Mouse (Mus musculus) thymus, postnatal 0 days (tissue): ENCODE measurements around the gene Galk1. TPM values are rescaled to one million over a fixed set of nuclear protein-coding genes. Genes with fewer than 3 reads are reported as not detected.
"Not testable (repeated sequence)": the region's sequence is repeated elsewhere in the genome, so short reads cannot be mapped to it uniquely, and the experiment has no call there.

Source experiments
- DNase-seq: peaks from one replicate; pipeline ENCODE4 v3.0.0-alpha.2; 2015; ENCODE audit warnings: low spot score
- polyA plus RNA-seq: library from polyadenylated mRNA; unstranded; fragments of >200 nt; fragmentation: Nextera tagmentation; extraction: Ambion mirVana; gene quantifications from 2 replicates; pipeline ENCODE4 v1.2.1, GENCODE M21; 2015

Gene Galk1
- polyA plus RNA-seq, 1 experiment from 2014 or later: 182 TPM

DNA sequence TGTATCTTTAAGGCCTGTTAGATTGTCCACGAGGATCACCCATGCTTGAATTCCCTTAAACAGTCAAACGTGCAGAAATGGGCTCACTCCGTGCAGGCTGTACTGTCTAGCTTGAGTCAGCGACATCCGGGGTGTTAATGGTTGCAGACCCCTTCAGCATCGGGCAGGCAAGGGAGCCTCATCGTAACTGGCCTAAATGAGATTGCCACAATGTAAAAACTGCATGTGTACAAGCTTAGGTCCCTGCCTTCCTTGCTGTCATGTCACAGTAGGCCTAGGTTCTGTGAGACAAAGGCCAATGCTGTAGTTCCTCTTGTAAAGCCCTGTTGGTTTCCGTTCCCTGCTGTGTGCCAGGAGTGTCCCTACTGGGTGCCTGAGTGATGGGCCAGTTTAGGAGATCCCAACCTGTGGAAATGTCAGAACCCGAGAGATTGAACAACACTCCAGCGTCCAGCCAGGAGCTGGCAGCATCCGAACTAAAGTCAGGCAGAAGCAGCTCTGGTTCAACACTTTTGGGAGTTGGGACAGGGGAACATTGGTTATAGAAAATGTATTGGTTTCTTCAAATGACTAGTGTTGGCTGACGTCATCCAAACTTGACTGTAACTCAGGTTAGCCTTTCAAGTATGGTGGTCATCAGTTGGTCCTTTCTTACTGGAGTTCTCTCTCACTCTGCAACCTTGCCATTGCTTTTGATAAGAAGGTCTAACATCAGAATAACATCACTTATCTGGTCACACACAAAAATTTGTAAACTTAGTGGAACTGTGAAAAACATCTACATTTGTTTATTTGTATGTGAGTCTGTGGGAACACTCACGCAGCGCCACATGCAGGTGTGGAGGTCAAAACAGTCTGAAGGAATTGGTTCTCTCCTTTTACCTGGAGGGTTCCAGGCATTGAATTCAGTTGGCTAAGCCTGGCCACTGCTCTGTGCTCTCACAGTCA, 18.7 kb upstream of the Galk1 start:
- DNase-seq: no peak

DNA sequence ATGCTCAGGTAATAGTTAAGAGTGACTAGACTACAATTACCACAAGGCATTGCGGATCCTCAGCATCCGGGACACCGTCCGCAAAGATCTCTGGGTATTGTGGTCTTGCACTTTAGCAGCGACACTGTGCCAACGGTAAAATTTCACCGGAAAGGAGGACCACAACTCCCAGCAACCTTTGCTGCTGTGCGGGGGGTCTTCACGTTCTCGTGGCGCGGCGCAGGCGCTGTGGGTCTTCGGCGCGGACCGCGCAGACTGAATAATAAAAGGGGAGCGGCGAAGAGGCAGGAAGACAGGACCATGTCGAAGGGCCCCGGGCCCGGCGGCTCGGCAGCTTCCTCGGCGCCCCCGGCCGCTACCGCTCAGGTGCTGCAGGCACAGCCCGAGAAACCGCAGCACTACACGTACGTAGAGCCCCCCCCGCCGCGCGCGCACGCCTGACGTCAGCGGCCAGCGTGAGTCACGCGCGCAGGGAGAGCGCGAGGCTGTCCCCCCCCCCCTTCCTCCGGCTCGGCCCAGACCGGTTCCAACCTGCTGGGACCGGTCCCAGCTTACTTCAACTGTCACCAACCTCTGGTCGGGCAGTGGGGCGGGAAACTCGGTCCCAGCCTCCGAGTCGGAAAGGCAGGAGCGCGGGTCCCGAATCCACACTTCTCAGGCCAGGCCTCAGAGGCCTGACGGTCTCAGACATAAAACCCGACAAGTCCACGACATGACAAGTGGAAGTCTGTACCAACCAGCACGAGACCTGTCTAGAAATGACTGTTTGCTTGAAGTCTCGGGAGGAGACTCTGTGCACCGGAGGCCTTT, 17.8 kb upstream of the Galk1 start, which contains the start of gene Unk:
Gene Unk (plus strand): TSS at position 235 of the 810 bp plus-strand sequence.
- peak; percentile 99 for DNase-seq

DNA sequence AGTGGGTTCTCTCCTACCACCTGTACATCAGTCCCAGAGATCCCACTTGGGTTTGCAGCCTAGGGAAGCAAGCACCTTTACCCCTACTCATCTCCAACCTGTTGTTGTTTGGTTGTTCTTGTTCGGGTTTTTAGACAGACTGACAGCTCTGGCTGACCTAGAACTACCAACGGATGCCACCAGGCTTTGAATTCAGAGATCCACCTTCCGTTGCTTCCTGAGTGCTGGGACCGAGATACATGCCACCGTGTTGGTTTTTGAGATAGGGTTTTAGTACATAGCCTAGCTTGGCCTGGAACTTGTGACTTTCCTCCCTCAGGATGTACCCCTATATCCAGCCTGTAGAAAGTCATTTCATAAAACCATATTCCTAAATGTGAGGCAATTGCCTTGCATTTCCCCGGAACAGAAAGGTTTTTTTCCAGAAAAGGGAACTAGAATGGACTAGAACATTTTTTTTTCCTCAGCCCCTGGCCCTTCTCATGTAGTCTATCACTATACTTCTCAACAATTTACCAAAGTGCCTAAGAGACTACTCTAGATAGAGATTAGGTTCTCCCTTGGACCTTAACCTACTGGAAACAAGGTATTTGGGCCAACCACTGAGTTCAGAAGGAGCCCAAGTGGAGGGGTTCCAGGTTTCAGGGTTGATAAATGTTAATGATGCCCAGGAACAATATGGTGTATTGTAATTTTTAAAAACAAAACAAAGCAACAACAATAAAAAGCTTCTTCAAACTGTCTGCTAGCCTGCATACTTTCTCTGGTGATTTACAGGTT, 16.8 kb upstream of the Galk1 start:
- DNase-seq: no peak

DNA sequence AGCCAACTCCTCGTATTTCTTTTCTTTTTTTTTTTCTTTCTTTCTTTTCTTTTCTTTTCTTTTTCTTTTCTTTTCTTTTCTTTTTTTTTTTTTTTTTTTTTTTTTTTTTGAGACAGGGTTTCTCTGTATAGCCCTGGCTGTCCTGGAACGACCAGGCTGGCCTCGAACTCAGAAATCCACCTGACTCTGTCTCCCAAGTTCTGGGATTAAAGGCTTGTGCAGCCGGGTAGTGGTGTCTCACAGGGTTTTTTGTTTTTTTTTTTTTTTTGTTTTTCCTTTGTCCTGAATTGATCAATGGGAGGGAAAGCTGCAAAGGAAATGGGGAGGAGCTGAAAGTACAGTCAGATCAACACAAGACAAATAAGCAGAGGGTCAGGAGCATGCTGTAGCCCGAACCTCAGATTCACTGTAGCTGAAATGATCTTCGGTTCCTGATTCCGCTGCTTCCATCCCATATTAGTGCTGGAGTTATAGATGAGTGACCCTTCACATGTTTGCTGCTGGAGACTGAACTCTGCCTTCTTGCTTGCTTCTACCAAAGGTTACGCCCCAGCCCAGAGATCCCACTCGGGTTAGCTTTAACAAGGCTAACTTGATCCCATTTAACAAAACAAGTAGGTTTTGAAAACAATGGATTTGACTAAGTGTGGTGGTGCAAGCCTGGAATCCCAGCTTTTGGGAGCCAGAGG, 15.8 kb upstream of the Galk1 start:
- DNase-seq: no peak

DNA sequence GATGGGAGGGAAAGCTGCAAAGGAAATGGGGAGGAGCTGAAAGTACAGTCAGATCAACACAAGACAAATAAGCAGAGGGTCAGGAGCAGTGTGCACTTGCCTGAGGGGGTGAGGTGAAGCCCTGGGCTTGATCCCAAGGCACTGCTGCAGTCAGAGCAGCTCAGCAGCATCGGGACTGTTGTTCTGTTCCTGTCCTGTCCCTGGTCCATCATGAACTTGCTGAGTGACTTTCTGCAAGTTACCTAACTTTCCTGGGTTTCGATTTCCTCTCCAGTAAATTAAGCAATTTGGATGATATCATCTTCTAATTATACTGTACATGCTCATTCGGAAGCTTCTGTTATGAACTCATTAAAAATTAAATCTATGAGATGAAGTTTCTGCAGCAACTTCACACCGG, 15.2 kb upstream of the Galk1 start, which contains the start of gene H3f3b:
Gene H3f3b (minus strand): TSS at position 207 of the 400 bp plus-strand sequence.
- no peak for DNase-seq

DNA sequence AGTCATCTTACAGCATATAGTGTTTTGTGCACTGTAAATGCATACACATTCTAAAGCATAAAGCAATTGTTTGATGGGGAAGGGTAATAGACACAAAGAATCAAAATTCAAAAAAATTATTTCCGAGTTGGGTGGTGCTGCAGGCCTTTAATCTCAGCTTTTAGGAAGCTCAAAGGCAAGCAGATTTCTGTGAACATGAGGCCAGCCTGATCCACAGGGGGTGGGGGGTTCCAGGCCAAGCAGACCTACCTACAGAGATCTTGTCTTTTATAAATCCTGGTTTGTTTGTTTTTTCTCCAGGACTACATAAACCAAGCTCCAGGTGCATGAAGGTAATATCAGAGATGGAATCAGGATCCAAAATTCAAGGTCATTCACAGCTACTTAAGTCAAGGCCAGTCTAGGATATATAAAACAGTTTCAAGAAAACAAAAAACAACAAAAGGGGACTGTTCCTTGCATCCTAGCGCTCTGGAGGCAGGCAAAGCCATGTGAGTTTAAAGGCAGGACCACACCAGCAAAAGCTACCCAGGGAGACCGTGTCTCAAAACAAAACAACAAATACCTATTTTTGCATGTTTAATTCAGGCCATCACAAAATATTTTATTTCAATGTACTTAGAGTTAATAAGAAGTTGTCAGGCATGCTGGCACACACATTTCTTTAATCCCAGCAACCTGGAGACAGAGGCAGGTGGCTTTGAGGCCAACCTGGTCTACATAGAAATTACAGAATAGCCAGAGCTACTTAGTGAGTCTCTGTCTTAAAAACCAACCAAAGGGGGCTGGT, 12.7 kb upstream of the Galk1 start:
- no peak for DNase-seq

DNA sequence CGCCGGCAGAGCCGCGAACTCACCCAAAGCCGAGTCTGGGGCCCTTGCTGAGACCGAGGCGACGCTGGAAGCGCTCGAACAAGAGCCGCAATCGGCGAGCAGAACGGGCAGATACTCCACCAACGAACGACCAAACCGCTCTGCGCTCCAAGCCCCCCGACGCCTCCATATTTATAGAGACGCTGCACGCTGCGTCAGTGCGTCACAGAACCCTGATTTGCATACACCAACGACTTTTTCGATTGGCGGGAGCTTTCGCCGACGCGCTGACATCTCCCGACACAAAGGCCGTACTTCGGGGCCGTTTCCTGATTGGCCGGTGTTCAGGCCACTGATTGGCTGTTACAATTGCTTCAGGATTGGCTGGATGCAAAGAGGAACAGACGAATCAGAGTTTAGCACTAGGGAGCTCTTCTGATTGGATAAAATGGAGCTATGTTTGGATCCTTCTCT, 11.9 kb upstream of the Galk1 start:
- peak; percentile 100 for DNase-seq

DNA sequence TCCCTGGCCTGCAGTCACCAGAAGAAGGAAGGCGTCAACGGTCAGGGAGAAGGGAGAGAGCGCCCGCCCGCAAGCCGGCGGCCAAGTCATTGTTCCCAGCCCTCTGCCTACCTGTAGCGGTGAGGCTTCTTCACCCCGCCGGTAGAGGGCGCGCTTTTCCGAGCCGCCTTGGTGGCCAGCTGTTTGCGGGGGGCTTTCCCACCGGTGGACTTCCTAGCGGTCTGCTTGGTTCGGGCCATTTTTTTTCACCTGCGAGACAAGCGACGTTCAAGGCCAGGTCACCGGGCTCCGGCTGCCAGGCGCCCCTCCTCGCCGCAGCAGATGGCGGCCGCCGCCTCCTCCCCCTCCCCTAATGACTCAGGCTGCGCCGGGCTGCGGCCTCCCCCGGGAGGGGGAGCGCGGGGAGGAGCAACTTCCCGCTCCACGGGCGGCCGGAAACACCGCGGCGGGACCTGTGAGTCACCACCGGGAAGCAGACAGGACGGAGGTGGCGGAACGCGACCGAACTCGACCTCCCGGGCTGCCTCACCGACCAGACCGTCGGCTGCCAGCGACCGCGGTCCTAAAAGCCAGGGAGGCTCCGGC, 11.3 kb upstream of the Galk1 start:
- DNase-seq: no peak

DNA sequence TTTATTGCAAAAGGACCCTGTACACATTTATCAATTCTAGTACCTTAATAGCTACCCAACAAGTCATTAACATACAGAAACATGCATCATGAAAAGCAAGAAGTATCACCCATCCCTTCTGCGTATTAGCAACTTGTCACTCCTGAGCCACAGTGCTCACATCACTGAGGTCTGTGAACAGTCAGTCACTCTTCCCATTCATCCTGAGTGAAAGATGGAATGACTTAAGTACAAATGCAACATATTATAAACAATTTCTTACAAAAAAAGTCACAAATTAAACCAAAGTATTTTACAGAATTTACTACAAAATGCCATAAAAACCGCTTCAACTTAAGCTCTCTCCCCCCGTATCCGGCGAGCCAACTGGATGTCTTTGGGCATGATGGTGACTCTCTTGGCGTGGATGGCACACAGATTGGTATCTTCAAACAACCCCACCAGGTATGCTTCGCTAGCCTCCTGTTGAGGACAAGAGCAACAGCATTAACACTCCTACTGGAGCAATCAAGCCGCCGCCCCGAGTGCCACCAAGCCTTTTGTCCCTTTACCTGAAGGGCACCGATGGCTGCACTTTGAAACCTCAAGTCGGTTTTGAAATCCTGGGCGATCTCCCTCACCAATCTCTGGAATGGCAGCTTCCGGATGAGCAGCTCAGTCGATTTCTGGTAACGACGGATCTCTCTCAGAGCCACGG, 10.7 kb upstream of the Galk1 start:
- not testable (repeated sequence) for DNase-seq

DNA sequence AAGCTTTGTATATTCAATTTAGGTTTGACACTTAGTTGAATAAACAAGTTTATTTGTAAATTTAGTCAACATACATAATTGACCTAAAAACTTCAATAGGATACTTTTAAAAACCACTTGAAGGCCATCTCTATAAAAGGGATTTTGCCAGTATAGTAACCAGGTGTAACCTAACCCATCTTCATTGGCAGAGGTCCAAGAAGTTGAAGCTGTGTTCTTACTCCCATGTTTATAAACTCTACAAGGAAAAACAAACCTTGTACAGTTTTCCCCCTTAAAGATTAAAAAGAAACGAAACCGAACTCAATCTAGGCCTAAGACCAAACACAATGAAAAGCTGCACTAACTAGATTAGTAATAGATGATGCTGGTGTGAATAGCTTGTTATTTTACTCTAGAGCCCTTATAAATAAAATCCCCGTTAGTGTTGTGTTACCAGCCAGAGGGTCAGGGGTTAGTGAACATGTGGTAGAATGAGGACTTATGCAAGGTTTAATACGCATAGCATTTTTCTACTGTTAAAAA, 9.8 kb upstream of the Galk1 start:
- no peak for DNase-seq

DNA sequence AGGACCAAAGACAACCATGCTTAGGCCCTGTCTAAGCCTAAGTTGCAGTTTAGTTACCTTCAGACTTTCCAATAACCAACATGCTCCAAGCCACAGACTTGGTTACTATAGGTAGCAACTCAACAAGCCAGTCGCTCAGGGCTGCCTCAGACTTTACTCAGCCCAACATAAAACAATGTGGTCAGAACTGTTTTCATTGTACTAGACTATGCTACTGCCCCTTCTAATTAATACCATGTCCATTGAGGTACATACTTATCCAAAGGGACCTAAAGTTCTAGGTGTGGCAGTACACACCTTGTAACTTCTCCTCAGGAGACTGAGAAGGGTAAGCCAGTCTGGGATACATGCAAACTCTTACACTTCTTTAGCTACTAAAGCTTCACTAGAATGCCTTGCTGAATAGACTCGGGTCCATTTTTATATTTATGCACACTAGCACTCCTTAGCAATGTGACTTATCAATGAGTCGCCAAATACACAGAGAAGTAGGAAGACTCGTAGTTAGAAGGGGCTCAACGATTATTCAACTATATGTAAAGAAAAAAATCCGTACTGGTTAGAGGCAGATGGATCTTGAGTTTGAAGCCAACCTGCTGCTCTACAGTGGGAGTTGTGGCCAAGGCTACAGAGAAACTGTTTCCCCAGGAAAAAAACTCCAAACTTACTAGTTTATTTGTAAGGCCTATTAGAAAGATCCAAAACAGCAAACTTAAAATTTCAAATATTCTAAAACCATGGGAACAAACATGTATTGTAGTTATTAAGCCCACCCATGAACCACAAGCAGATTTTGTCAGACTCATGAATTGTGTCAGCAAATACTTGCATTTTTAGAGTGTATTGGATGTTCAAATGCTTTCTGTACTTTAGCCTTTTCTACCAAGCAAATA, 9.1 kb upstream of the Galk1 start:
- DNase-seq: no peak

DNA sequence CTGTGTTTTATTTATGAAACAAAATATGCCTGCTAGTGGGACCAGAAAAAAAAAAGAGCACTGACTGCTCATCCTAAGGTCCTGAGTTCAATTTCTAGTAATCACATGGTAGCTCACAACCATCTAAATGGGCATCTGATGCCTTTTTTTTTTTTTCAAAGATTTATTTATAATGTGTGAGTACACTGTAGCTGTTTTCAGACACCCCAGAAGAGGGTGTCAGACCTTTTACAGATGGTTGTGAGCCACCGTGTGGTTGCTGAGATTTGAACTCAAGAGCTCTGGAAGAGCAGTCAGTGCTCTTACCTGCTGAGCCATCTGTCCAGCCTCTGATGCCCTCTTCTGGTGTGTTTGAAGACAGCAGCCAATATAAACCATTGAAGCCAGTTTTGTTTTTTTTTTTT, 8.0 kb upstream of the Galk1 start:
- DNase-seq: peak; percentile 53

DNA sequence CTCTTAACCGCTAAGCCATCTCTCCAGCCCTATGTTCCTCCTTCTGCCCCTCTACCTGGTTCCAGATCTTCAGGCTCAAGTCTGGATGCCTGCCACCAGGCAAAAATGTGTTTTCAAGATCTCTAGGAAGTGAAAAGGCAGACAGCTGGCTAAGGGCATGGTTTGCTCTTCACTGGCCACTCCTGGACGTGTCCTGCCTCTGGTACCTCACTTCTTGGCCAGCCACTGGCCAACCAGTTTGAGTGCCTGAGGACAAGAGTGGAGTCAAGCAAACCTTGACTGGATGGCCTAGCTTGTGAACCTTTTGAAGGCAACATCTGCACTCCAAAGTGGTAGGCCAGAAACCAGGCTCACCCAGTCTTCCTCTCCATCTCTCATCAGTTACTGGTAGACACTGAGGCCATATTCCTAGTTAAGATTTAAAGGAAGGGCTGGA, 7.5 kb upstream of the Galk1 start:
- DNase-seq: peak; percentile 32

DNA sequence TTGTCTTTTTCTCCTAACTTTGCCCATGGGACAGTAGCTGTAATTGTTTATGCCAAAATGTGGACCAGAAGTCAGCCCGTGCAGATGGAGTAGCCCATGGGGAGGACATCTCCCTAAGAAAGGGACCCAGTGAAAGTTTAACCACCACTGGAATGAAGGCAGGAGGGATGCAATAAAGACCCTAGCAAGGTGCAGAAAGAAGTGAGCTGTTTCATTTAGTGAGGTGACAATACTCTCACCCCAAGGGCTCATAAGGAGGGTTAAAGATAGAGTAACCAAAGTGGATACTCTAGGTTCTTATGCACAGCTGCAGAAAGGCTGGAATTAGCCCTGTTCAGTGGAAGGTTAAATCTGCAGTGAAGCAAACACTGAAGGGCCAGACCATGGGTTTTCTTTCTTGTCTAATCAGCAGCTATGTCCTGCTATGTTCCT, 6.9 kb upstream of the Galk1 start:
- no peak for DNase-seq

DNA sequence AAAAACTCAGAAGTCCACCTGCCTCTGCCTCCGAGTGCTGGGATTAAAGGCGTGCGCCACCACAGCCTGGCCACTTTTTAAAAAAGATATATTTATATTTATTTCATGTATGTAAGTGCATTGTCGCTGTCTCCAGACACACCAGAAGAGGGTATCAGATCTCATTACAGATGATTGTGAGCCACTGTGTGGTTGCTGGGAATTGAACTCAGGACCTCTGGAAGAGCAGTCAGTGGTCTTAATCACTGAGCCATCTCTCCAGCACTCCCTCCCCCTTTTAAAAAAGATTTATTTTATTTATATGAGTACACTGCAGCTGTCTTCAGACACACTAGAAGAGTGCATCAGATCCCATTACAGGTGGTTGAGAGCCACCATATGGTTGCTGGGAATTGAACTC, 6.3 kb upstream of the Galk1 start:
- DNase-seq: not testable (repeated sequence)

DNA sequence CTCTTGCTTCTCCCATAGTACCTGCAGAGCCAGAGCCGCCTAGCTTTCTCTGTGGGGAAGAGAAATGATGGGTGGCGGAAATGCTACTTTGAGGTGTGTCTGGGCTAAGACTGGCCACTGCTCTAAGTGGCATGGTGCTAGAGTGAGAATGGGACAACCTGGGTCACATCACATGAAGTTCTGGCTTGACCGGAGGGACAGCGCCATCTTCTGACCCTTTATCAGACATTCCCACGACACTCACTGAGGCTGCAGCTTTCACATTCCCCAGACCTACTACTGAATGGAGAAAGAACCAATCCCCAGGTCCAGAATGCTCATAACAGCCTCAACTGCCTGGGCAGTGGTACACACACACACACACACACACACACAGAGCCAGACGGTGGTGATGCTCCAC, 5.6 kb upstream of the Galk1 start:
- no peak for DNase-seq

DNA sequence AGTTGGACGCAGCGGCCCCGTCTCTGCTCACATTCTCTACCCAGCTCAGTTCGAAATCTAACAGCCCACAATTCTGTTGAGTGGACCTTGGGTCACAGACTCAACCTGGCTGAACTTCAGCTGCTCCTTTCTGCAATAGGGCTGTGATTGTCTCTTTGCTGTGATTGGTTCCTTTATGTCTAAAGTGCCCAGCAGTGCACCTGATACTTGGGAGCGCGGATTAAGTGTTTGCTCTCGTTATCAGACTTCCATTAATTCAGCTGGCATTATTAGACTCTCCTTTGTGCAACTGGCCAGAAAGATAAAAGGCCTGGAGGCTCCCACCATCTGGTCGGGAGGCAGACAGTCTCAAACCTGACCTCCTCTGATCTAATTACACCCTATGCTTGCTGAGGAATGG, 2.3 kb upstream of the Galk1 start:
- no peak for DNase-seq
